In the genomic region with DNA sequence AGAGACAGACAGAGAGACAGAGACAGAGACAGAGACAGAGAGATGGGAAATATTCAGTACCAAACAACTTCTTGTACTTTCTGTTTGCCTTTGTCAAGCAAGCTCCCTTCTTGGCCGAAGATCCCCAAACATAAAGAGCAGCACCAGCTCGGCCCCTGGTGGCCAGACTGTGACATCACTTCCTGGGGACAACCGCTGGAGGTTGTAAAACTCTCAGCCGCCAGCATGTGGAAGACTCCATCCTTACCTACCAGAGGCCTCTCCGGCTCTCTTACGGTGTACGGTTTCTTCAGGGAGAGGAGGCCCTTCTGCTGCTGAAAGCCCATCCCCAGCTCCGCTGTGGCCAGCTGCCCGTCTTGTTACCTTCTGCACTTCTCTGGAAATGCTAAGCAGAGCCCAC, we compare ENCODE assay signal across 9 mouse cellular contexts. TPM values are rescaled to one million over a fixed set of nuclear protein-coding genes. Genes with fewer than 3 reads are reported as not detected.
DNase-seq lines count a peak whose midpoint lies in the region; ATAC-seq and TF ChIP-seq lines count a peak whose summit lies in the region.
"Had no signal": no experiment of that assay in that cellular context is flagged by ENCODE, and none has a peak within 500 bp of the region (broad histone marks: within the 10 kb centered on the region; RNA-seq: fewer than 3 reads in every experiment).

No protein-coding gene starts in this region.

- H3K4me1 ChIP-seq in stomach, postnatal 0 days (replicated peaks; ENCODE audit: control insufficient read depth, insufficient read depth): no peaks in the 10 kb centered on the region

- peak; percentile 20 to 49 for DNase-seq in heart, postnatal 10 days
- no peak for DNase-seq in heart, adult 8-10 months (ENCODE audit: low spot score)
- DNase-seq in 416B (ENCODE audit: low read depth) (peak; percentile 43), adipocyte (ENCODE audit: low spot score) (peak; percentile 22)
- peak; percentile 69 for DNase-seq in kidney, postnatal 10 days
- peak; percentile 58 for DNase-seq in stomach, postnatal 0 days (ENCODE audit: low spot score)
- no peak for DNase-seq in cerebellum, adult 11-12 months
- no peak for DNase-seq in cerebellum, adult 9-10 months

- H3K9ac ChIP-seq in stomach, postnatal 0 days (ENCODE audit: low read length): no peak overlapping the region

- no peaks in the 10 kb centered on the region for H3K36me3 ChIP-seq in stomach, postnatal 0 days (ENCODE audit: control insufficient read depth, insufficient read depth, low read length)

- 43% methylated on average over 9 of the region's 9 CpGs for WGBS in stomach, postnatal 0 days

- peak; percentile 79 for TF ChIP-seq CTCF in stomach, postnatal 0 days (IDR thresholded peaks at IDR 0.05; ENCODE audit: low read depth)

- H3K4me2 ChIP-seq in stomach, postnatal 0 days (replicated peaks; ENCODE audit: low read depth): no peak overlapping the region

- intact Hi-C loops in heart, postnatal 10 days (cut with DNase I): no loop called here

- ATAC-seq in stomach, postnatal 0 days (ENCODE audit: low FRiP score, low TSS enrichment): no peak

- H3K9me3 ChIP-seq in stomach, postnatal 0 days (ENCODE audit: control insufficient read depth, low read length): no peaks in the 10 kb centered on the region

- no peak for TF ChIP-seq EP300 in stomach, postnatal 0 days (optimal IDR thresholded peaks at IDR 0.05)

- no peak overlapping the region for H3K27ac ChIP-seq in stomach, postnatal 0 days (replicated peaks)

- no peak overlapping the region for H3K4me3 ChIP-seq in stomach, postnatal 0 days (ENCODE audit: low read depth, low read length)

- no peaks in the 10 kb centered on the region for H3K27me3 ChIP-seq in stomach, postnatal 0 days (ENCODE audit: control insufficient read depth, insufficient read depth, low read length)

RNA-seq across cellular contexts. Expression of gene Slit1, which starts 18.1 kb away (rescaled TPM):
- under 1 TPM; 0.05 to 0.40 TPM for total RNA-seq in heart, postnatal 10 days (2021)
- under 1 TPM in 3 of 4 experiments, not detected in 1; 0.06 to 0.44 (median 0.09) TPM for total RNA-seq in heart, adult 8-10 months (2022)
- polyA plus RNA-seq in stomach, postnatal 0 days (2015; fragmentation: Nextera tagmentation; extraction: Ambion mirVana): 0.25 and 0.28 TPM in 2 replicates
- total RNA-seq: hematopoietic stem cell, adult 5-6 weeks had no signal

RNA-seq across cellular contexts. Expression of gene Arhgap19, which starts 40.3 kb away (rescaled TPM):
- total RNA-seq in heart, postnatal 10 days (2021): 1 to 10 TPM; 4.6 to 4.9 TPM
- total RNA-seq in heart, adult 8-10 months (2022): 1 to 10 TPM; 1.6 to 2.6 (median 2.0) TPM
- polyA plus RNA-seq in stomach, postnatal 0 days (2015; fragmentation: Nextera tagmentation; extraction: Ambion mirVana): 2.7 and 3.5 TPM in 2 replicates

Comparison
In these comparisons a context has a peak if more than half of its experiments do, and no peak if none do; other contexts are left out.
1. DNase-seq: peak in heart, postnatal 10 days (2 of 2), 416B (single experiment), adipocyte (single experiment), kidney, postnatal 10 days (single experiment) and stomach, postnatal 0 days (single experiment); none in heart, adult 8-10 months (single experiment), cerebellum, adult 11-12 months (single experiment) and cerebellum, adult 9-10 months (single experiment).